Mouse (Mus musculus) duodenum, adult 2 months (tissue): ENCODE measurements around the gene Plcb2. TPM values are rescaled to one million over a fixed set of nuclear protein-coding genes. Genes with fewer than 3 reads are reported as not detected.

Experiments used
- polyA plus RNA-seq: library from polyadenylated mRNA; depleted of rRNA; stranded (reverse); fragments of >200 nt; gene quantifications from 2 replicates; pipeline ENCODE4 v1.2.3, GENCODE M21; 2012; ENCODE audit warnings: low replicate concordance; rRNA removed

Gene Plcb2
- polyA plus RNA-seq, result 1.9 and 2.7 TPM in 2 replicates

DNA sequence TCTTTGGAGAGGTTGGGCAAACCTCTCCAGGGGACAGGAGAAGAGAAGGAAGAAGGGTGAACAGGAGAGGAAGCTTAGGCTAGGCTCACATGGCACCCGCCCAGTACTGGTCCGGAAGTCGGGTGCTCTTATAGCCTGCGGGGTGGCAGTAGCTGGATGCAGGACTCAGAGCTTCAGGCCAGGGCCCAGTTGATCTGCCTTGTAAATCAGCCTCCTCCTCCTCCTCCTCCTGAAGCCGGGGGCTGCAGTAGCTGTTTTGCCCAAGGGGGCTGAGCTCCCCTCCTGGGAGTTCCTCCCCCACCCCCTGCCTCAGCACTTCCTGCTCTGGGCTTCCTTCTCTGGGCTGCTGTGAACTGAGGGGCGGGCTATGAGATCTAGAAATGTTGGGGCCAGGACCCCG lies at the start of gene Plcb2:
Plcb2 (minus strand) TSS at position 102 of the 400 bp plus-strand sequence.

DNA sequence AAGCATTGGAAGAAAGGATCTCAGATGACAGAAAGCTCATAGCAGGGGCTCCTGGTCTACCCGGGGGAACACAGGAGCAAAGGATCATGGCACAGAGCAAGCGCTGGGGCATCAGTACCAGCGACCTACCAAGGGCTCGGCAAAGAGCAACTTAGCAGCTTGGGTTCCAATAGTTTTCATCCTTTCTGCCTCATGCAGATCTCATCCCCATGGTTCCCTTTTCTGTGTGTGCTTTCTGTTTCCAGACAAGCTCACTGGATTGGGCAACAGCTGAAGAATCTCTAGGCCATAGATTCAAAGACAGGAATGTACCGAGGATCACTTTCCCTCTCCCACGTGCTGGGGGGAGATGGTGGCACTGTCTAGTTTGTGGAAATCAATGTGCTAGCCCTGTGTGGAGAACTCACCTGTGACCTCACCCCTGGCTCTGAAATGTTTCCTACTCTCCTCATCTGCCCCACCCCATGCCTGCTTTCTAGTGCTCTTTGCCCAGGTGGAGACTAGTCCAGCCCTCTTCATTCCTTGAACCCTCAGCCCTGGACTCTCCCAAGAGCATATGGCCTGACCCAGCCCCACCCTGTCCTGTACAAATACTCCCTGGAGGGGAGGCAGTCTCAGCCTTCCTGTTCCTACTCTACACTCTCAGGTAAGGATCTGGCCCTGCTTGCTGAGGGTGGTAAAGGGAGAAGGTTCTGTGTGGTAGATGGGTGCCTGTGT lies 44.1 kb upstream of the Plcb2 start, which contains the start of gene Phgr1:
Phgr1 (plus strand) TSS at position 612 of the 717 bp plus-strand sequence.

DNA sequence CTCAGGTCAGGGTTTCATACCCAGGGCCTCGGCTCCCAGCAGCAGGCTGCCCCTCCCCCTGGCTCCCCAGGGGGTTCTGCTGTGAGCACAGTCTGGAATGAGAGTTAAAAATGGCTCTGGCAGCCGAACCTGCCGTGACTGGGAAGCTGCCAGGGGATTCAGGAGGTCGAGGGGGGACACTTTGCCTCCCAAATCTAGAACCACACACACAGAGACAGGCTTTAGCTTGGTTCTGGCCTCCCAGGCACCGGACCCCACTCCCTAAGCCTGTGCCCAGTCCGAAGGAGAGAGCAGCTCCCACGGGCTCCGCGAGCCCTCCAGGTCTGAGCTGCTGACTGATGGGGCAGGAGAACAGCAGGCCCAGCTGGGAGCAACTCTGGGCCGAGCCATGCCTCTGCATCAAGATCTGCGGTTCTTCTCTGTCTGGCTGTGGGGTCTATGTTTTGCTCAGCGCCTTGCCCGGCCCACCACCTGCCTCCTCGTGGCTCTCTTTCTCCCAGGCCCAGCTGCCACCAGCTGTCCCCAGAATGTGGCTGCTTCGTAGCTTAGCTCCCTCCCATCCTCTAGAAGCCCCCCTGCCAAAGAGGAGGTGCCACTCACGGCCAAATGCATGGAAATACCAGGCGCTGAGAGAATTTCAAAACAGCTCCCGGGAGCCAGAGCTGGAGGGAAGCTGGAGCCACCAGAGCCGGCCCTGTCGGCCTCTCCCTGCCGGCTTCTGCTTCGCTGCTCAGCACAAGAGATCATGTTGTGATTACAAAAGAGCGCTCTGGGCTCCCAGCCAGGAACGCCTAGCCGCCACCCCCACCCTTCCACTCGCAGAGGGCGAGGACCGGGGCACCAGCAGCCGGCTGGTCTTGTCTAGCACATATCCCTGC lies 33.9 kb upstream of the Plcb2 start, which contains the start of gene Ccdc9b:
Ccdc9b (minus strand) TSS at position 756 of the 878 bp plus-strand sequence.

DNA sequence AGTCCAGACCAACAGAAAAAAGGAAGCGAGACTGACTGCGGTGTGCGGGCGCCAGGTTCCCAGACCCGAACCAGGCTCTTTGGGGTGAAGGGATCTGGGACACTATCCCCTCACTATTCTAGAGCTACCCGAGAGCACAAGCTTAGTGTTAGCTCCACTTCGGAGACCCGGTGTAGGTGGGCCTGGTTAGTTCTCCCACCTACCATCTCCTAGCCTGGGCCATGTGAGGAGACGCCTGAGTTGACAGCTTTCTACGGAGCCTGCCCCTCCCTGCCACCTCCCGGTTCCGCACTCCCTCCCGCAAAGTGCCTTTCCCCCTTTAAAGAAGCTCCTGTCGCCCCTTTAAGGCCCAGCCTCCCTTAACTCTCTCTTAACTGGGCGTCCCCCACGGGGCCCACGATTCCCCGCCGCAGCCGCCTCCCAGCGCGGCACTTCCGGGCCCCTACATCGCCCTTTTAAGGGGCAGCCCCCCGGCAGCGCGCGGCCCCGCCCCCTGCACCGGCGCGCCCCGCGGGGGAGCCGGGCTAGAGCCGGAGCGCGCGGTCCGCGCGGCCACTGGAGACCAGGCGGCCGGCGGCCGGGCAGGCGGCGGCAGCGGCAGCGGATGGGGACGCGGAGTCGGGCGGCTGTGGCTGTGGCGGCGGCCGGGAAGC lies 17.1 kb upstream of the Plcb2 start, which contains the start of gene Inafm2:
Inafm2 (plus strand) TSS at position 527 of the 653 bp plus-strand sequence.

DNA sequence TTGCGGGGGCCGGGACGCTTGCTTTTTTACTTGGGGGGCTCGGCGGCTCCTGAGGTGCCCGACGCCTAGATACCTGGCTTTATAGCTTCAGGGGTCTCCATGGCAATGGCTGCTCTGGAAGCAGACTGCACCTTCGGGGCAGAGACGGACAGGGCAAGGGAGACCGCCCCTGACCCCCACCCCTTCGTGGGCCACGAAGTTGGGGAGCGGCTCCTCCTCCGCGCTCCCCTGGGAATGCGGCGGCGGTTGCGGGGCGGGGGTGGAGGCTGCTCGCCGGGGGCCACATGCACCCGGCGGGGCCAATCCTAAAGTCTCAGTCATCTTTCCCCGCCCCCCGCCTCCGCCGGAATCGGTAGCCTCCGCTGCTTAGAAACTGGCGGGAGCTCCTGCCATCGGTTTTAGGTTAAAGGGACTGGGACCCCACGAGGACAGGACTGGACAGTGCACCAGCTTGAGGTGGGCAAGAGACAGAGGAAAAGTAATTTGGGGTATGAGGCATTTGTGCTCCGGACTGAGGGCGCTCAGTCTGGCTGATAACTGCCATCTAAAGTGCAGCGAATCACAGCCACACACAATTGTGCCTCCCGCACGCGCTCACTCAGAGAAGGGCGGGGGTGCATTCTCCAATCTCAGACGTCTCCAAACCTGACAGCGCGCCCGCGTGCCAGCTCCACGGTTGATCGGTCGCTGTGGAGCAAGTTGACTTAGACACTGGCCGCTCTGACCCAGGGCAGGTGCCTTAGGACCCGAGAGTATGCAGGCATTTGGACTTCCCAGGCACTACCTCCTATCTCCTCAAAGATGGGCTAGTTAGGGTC lies 24.1 kb downstream of the Plcb2 start, which contains the start of gene Ankrd63:
Ankrd63 (minus strand) TSS at position 51 of the 818 bp plus-strand sequence.

DNA sequence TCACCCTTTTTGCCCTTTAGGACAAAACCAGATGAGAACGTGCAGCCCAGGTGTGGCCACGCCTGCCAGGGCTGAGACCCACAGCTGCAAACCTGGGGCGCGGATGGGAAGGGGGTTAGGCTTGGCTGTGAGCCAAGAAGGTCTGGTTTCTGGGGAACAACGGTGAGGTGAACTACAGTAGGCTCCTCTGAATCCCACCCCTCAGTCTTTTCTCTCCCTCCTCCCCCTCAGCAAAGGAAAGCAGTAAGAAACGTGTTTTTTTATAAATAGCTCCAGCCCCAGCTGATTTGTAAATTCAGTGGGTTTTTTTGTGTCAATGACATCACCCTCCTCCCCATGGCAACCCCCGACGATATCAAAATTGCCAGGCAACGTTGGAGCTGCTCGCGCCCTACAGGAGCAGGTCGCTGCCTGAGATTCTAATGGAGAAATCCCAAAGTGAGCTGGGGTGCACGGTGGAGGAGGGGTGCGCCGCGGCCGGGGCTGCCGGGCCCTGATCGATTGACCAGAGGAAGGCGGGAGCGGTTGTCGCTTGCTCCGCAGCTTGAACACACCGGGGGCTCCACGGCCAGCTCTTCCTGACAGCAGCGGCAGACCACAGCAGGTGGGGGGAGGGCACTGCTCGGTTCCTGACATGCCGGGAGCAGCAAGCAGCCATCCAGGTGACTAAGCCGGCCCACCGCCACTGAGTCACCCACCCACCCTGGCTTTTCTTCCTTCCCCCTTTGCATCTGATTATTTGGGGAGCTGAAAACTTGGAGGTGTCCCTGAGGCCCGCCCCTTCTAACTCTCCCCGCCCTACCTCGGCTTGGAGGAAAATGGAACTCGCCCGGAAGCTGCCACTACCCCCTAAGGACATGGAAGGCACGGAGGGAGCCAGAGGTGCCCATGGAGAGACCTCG lies 65.1 kb downstream of the Plcb2 start, which contains the start of gene Pak6:
Pak6 (plus strand) TSS at position 402 of the 902 bp plus-strand sequence.

Other genes with a start within 250 kb of the Plcb2 start
- gene Srp14, start 248.7 kb downstream of the Plcb2 start, polyA plus RNA-seq, result 12.4 and 18.6 TPM in 2 replicates
- gene Bmf, start 178.8 kb downstream of the Plcb2 start, polyA plus RNA-seq, result 4.7 and 8.3 TPM in 2 replicates
- gene Bub1b, start 130.2 kb downstream of the Plcb2 start, polyA plus RNA-seq, result 2.7 and 3.5 TPM in 2 replicates
- 1.9 and 2.3 TPM in 2 replicates for gene Pak6, start 65.1 kb downstream of the Plcb2 start, polyA plus RNA-seq
- 0.34 and 0.41 TPM in 2 replicates for gene Ankrd63, start 24.5 kb downstream of the Plcb2 start, polyA plus RNA-seq
- gene Inafm2, start 17.3 kb upstream of the Plcb2 start, polyA plus RNA-seq, result 8.6 and 10.0 TPM in 2 replicates
- gene Ccdc9b, start 34.2 kb upstream of the Plcb2 start, polyA plus RNA-seq, result 2.5 and 2.9 TPM in 2 replicates
- 1,978 and 5,131 TPM in 2 replicates for gene Phgr1, start 44.3 kb upstream of the Plcb2 start, polyA plus RNA-seq
- gene Disp2, start 51.3 kb upstream of the Plcb2 start, polyA plus RNA-seq, result 1.7 and 2.2 TPM in 2 replicates
- gene Knstrn, start 85.6 kb upstream of the Plcb2 start, polyA plus RNA-seq, result 2.0 and 2.6 TPM in 2 replicates
- gene Ivd, start 133.5 kb upstream of the Plcb2 start, polyA plus RNA-seq, result 14.6 and 19.4 TPM in 2 replicates
- 12.9 and 22.5 TPM in 2 replicates for gene Bahd1, start 171.9 kb upstream of the Plcb2 start, polyA plus RNA-seq
- 3.3 and 4.3 TPM in 2 replicates for gene Chst14, start 198.1 kb upstream of the Plcb2 start, polyA plus RNA-seq